Mouse (Mus musculus) hindbrain, embryonic 15.5 days (tissue): ENCODE data around the gene Cyb5b. TPM values are rescaled to one million over a fixed set of nuclear protein-coding genes. Genes with fewer than 3 reads are reported as not detected.

Source experiments
- ATAC-seq: fragments of 200-750 bp; cut with Nextera tagmentation; 2 replicates; pipeline ENCODE4 v1.8.0; 2017; ENCODE audit warnings: low read depth, moderate number of reproducible peaks, moderate TSS enrichment; ENCODE audit not compliant: low FRiP score
- H3K27ac ChIP-seq: fragments of 300-500 bp; sonication (generic); replicated peaks from 2 replicates; pipeline ENCODE4 v1.5.1; 2015; ENCODE audit warnings: mild to moderate bottlenecking, inconsistent platforms
- H3K27me3 ChIP-seq: fragments of 300-500 bp; sonication (generic); 2 replicates; pipeline ENCODE4 v1.6.1; 2015; ENCODE audit warnings: control low read depth, inconsistent platforms
- H3K36me3 ChIP-seq: fragments of 300-500 bp; sonication (generic); 2 replicates; pipeline ENCODE4 v1.6.1; 2015; ENCODE audit warnings: control low read depth, inconsistent platforms
- H3K4me1 ChIP-seq: fragments of 300-500 bp; sonication (generic); replicated peaks from 2 replicates; pipeline ENCODE4 v1.6.1; 2015; ENCODE audit warnings: control low read depth, inconsistent platforms
- H3K4me2 ChIP-seq: fragments of 300-500 bp; sonication (generic); 2 replicates; pipeline ENCODE4 v1.6.1; 2015; ENCODE audit warnings: moderate library complexity, mild to moderate bottlenecking, inconsistent platforms
- H3K4me3 ChIP-seq: fragments of 300-500 bp; sonication (generic); 2 replicates; pipeline ENCODE4 v1.5.1; 2015; ENCODE audit warnings: mild to moderate bottlenecking, inconsistent platforms
- H3K9ac ChIP-seq: fragments of 300-500 bp; sonication (generic); 2 replicates; pipeline ENCODE4 v1.6.1; 2015; ENCODE audit warnings: inconsistent platforms
- H3K9me3 ChIP-seq: fragments of 300-500 bp; sonication (generic); 2 replicates; pipeline ENCODE4 v1.6.1; 2016; ENCODE audit warnings: control low read depth, inconsistent platforms
- WGBS: fragments of 180-500 bp; shearing (Covaris S2); methylation state at CpG from one replicate; pipeline ENCODE4 v1.1.7; 2015; 5-methylcytosine and 5-hydroxymethylcytosine counted together
- polyA plus RNA-seq: library from polyadenylated mRNA; unstranded; fragments of >200 nt; fragmentation: Nextera tagmentation; extraction: Ambion mirVana; gene quantifications from 2 replicates; pipeline ENCODE4 v1.2.1, GENCODE M21; 2015

Cyb5b gene
- polyA plus RNA-seq, 1 experiment from 2014 or later, result 103 TPM

GRCm38 (mm10) chr8:107219078-107219477 is 68.6 kb downstream of the Cyb5b start:
- no peaks in the 10 kb centered on the region for H3K36me3 ChIP-seq
- H3K27me3 ChIP-seq, result no peaks in the 10 kb centered on the region
- H3K9ac ChIP-seq, result no peak overlapping the region
- ATAC-seq, result no peak
- H3K4me2 ChIP-seq, result no peak overlapping the region
- no peak overlapping the region for H3K27ac ChIP-seq
- 82% methylated on average over 2 of the region's 2 CpGs for WGBS
- H3K4me3 ChIP-seq, result no peak overlapping the region
- H3K4me1 ChIP-seq, result no peaks in the 10 kb centered on the region
- no peaks in the 10 kb centered on the region for H3K9me3 ChIP-seq

- ATAC-seq, result no peak
- Histone ChIP-seq H3K4me2 (no peak overlapping the region), H3K4me3 (no peak overlapping the region), H3K4me1 (no peaks in the 10 kb centered on the region), H3K27me3 (no peaks in the 10 kb centered on the region), H3K9me3 (no peaks in the 10 kb centered on the region), H3K9ac (no peak overlapping the region), H3K27ac (no peak overlapping the region), H3K36me3 (no peaks in the 10 kb centered on the region)
- 57% methylated on average over 8 of the region's 8 CpGs for WGBS
Observed at GRCm38 (mm10) chr8:107221924-107222851, 71.7 kb downstream of the Cyb5b start.

GRCm38 (mm10) chr8:107226183-107226582 is 75.7 kb downstream of the Cyb5b start:
- no peaks in the 10 kb centered on the region for H3K4me1 ChIP-seq
- H3K9me3 ChIP-seq, result no peaks in the 10 kb centered on the region
- H3K36me3 ChIP-seq, result no peaks in the 10 kb centered on the region
- H3K9ac ChIP-seq, result no peak overlapping the region
- WGBS, result 36% methylated on average over 9 of the region's 9 CpGs
- no peaks in the 10 kb centered on the region for H3K27me3 ChIP-seq
- no peak overlapping the region for H3K4me2 ChIP-seq
- H3K4me3 ChIP-seq, result no peak overlapping the region
- no peak; the same call in 1 of the 2 replicates for ATAC-seq
- no peak overlapping the region for H3K27ac ChIP-seq

- no peak for ATAC-seq
- H3K4me2 ChIP-seq, result no peak overlapping the region
- H3K27me3 ChIP-seq, result no peaks in the 10 kb centered on the region
- H3K9me3 ChIP-seq, result no peaks in the 10 kb centered on the region
- 62% methylated on average over 11 of the region's 11 CpGs for WGBS
- H3K9ac ChIP-seq, result no peak overlapping the region
- no peak overlapping the region for H3K4me3 ChIP-seq
- no peaks in the 10 kb centered on the region for H3K4me1 ChIP-seq
- H3K27ac ChIP-seq, result no peak overlapping the region
- H3K36me3 ChIP-seq, result no peaks in the 10 kb centered on the region
Observed at GRCm38 (mm10) chr8:107227011-107227626, 76.7 kb downstream of the Cyb5b start.

- WGBS, result 95% methylated on average over 3 of the region's 3 CpGs
- no peaks in the 10 kb centered on the region for H3K9me3 ChIP-seq
- H3K27ac ChIP-seq, result no peak overlapping the region
- H3K4me1 ChIP-seq, result no peaks in the 10 kb centered on the region
- no peak overlapping the region for H3K4me2 ChIP-seq
- no peak for ATAC-seq
- H3K36me3 ChIP-seq, result no peaks in the 10 kb centered on the region
- no peak overlapping the region for H3K9ac ChIP-seq
- no peaks in the 10 kb centered on the region for H3K27me3 ChIP-seq
- H3K4me3 ChIP-seq, result no peak overlapping the region
Observed at GRCm38 (mm10) chr8:107233251-107233650, 82.8 kb downstream of the Cyb5b start.

- no peaks in the 10 kb centered on the region for H3K9me3 ChIP-seq
- WGBS, result 85% methylated on average over 2 of the region's 2 CpGs
- no peak for ATAC-seq
- H3K36me3 ChIP-seq, result no peaks in the 10 kb centered on the region
- H3K27me3 ChIP-seq, result no peaks in the 10 kb centered on the region
- no peaks in the 10 kb centered on the region for H3K4me1 ChIP-seq
- no peak overlapping the region for H3K9ac ChIP-seq
- no peak overlapping the region for H3K4me3 ChIP-seq
- H3K4me2 ChIP-seq, result no peak overlapping the region
- no peak overlapping the region for H3K27ac ChIP-seq
Observed at GRCm38 (mm10) chr8:107233718-107234117, 83.3 kb downstream of the Cyb5b start.

Other genes starting within 250 kb of the Cyb5b start
- gene Sntb2, start 214.9 kb upstream of the Cyb5b start, polyA plus RNA-seq, result 6.5 and 6.7 TPM in 2 replicates
- gene Vps4a, start 119.4 kb upstream of the Cyb5b start, polyA plus RNA-seq, result 143 and 147 TPM in 2 replicates
- 41.3 and 41.4 TPM in 2 replicates for gene Pdf, start 102.0 kb upstream of the Cyb5b start, polyA plus RNA-seq
- 44.2 and 45.3 TPM in 2 replicates for gene Cog8, start 94.0 kb upstream of the Cyb5b start, polyA plus RNA-seq
- 62.2 and 65.6 TPM in 2 replicates for gene Nip7, start 93.8 kb upstream of the Cyb5b start, polyA plus RNA-seq
- gene Tmed6, start 85.0 kb upstream of the Cyb5b start, polyA plus RNA-seq, result not detected in 2 replicates
- gene Terf2, start 54.1 kb upstream of the Cyb5b start, polyA plus RNA-seq, result 23.9 and 26.8 TPM in 2 replicates
- 9.5 and 11.1 TPM in 2 replicates for gene Nfat5, start 142.8 kb downstream of the Cyb5b start, polyA plus RNA-seq